Mouse (Mus musculus) kidney, embryonic 14.5 days (tissue): ENCODE measurements at regions not wholly inside any gene's neighbourhood (a gene's known extent, or its start where the extent isn't known, plus 50 kb on each side); places are given as distances from the start of the nearest gene placed in this dataset.

Experiments
- ATAC-seq: fragments of 200-750 bp; cut with Nextera tagmentation; 2 replicates; pipeline ENCODE4 v1.8.0; 2017; ENCODE audit warnings: moderate number of reproducible peaks, mild to moderate bottlenecking, moderate TSS enrichment, moderate library complexity; ENCODE audit not compliant: low FRiP score, low TSS enrichment
- H3K27ac ChIP-seq: fragments of 300-500 bp; sonication (generic); 2 replicates; pipeline ENCODE4 v1.5.1; 2014; ENCODE audit warnings: low read depth, mild to moderate bottlenecking, low read length, moderate library complexity, mixed read lengths
- H3K27me3 ChIP-seq: fragments of 300-500 bp; sonication (generic); 2 replicates; pipeline ENCODE4 v1.6.1; 2014; ENCODE audit warnings: mild to moderate bottlenecking, low read length; ENCODE audit not compliant: control insufficient read depth, insufficient read depth
- H3K36me3 ChIP-seq: fragments of 300-500 bp; sonication (generic); 2 replicates; pipeline ENCODE4 v1.6.1; 2014; ENCODE audit warnings: low read length, mixed read lengths; ENCODE audit not compliant: control insufficient read depth, insufficient read depth
- H3K4me1 ChIP-seq: fragments of 300-500 bp; sonication (generic); 2 replicates; pipeline ENCODE4 v1.6.1; 2014; ENCODE audit warnings: low read length, mixed read lengths; ENCODE audit not compliant: control insufficient read depth, insufficient read depth
- H3K4me2 ChIP-seq: fragments of 300-500 bp; sonication (generic); replicated peaks from 2 replicates; pipeline ENCODE4 v1.6.1; 2014; ENCODE audit warnings: low read depth, mild to moderate bottlenecking, low read length
- H3K4me3 ChIP-seq: fragments of 300-500 bp; sonication (generic); 2 replicates; pipeline ENCODE4 v1.5.1; 2014; ENCODE audit warnings: mild to moderate bottlenecking, low read length
- H3K9ac ChIP-seq: fragments of 300-500 bp; sonication (generic); 2 replicates; pipeline ENCODE4 v1.6.1; 2014; ENCODE audit warnings: low read depth, mild to moderate bottlenecking, low read length, moderate library complexity
- H3K9me3 ChIP-seq: fragments of 300-500 bp; sonication (generic); 2 replicates; pipeline ENCODE4 v1.6.1; 2016; ENCODE audit warnings: low read length; ENCODE audit not compliant: control insufficient read depth
- WGBS: fragments of 180-500 bp; shearing (Covaris S2); extraction: QIAGEN DNeasy Blood & Tissue Kit; methylation state at CpG from one replicate; pipeline ENCODE4 v1.1.7; 2014; 5-methylcytosine and 5-hydroxymethylcytosine counted together

DNA sequence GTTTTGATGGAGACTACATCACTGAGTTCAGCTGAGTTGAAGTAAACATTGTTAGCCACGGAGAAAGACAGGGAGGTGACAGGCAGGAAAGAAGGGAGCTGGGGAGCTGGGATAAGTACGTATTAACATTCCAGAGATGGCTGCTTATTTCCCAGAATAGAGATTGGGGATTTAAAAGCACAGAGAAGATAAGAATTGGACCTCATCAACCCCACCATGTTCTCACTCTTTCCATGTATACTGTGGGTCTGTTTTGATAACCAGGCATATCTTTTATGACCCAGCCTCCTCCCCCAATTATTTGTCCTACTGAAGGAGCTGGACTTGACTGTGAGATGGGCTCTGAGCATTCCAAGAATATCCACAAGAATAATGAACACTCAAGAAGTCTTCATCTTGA lies 61.4 kb upstream of the Cd28 start:
- no peak for ATAC-seq
- Histone ChIP-seq H3K4me2 (no peak overlapping the region), H3K4me1 (no peaks in the 10 kb centered on the region), H3K4me3 (no peak overlapping the region), H3K9me3 (no peaks in the 10 kb centered on the region), H3K27me3 (no peaks in the 10 kb centered on the region), H3K36me3 (no peaks in the 10 kb centered on the region), H3K9ac (no peak overlapping the region), H3K27ac (no peak overlapping the region)
- WGBS = 40% methylated on average over 2 of the region's 2 CpGs

DNA sequence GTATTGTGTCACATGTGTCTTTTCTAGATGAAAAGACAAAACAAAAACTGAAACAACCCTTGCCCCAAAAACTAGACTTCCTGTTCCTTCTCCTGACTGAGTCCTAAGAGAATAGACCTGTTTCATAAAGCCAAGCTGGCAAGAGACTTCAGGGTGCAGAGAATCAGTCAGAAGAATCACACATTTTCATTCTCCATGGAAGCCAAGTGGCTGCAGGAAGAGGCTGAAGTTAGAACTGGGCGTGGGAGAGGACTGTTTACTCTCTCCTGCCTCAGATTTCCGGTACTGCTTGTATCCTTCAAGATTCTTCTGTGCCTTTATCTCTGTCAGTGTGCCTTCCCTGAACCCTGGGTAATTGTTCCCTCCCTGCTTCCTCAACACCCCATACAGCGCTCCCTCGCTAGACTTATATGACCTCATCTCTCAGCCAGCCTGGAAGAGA lies 64.0 kb upstream of the Cd28 start:
- Histone ChIP-seq H3K27ac (no peak overlapping the region), H3K27me3 (no peaks in the 10 kb centered on the region), H3K4me2 (no peak overlapping the region), H3K4me1 (no peaks in the 10 kb centered on the region), H3K9me3 (no peaks in the 10 kb centered on the region), H3K4me3 (no peak overlapping the region), H3K36me3 (no peaks in the 10 kb centered on the region), H3K9ac (no peak overlapping the region)
- no peak for ATAC-seq
- 51% methylated on average over 4 of the region's 4 CpGs for WGBS

DNA sequence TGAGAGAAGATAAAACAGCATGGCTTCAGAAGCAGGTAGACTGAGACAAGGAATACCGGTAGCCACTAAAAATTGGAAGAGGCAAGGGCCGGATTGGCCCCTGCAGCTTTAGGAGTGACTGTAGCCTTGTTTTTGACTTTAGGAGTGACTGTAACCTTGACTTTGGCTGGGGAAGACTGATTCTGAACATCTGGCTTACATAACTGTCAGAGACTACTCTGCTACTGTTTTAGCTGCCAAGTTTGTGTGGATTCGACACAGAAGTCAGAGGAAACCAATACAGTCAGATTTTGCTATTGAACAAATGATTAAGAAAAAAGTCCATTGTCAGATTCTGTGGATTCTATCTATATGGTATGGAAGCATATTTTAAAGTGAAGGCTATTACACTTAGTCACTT lies 66.4 kb upstream of the Cd28 start:
- H3K27ac ChIP-seq = no peak overlapping the region
- no peak overlapping the region for H3K9ac ChIP-seq
- H3K36me3 ChIP-seq = no peaks in the 10 kb centered on the region
- ATAC-seq = no peak
- H3K9me3 ChIP-seq = no peaks in the 10 kb centered on the region
- 58% methylated on average over 3 of the region's 3 CpGs for WGBS
- H3K4me2 ChIP-seq = no peak overlapping the region
- no peaks in the 10 kb centered on the region for H3K27me3 ChIP-seq
- no peaks in the 10 kb centered on the region for H3K4me1 ChIP-seq
- no peak overlapping the region for H3K4me3 ChIP-seq

DNA sequence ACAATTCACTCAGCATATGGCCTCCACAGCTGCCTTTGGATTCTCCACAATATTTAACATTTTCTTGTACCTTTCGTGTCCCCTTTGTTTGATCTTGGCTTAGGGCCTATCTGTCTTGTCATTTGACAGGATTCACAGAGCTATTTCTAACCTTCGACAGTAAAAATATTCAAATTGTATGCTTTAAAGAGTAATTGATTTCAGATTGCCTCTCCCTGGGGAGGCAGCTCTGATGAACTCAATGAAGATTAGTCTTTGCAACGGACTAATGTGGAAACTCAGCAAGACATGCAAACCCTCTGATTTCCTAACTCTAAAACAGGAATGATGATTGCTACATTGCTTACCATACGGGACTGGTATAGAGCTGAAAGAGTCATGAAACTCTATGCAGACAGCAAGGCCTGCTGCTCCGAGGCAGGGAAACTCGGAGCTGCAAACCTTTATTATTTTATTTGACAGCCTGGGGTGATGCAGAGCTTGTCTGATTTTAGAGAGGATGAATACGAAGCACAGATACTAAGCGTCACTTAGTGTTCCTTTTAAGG lies 67.2 kb upstream of the Cd28 start:
- H3K27ac ChIP-seq = no peak overlapping the region
- no peak for ATAC-seq
- no peak overlapping the region for H3K9ac ChIP-seq
- no peaks in the 10 kb centered on the region for H3K4me1 ChIP-seq
- no peak overlapping the region for H3K4me3 ChIP-seq
- H3K27me3 ChIP-seq = no peaks in the 10 kb centered on the region
- no peaks in the 10 kb centered on the region for H3K36me3 ChIP-seq
- 79% methylated on average over 8 of the region's 8 CpGs for WGBS
- no peak overlapping the region for H3K4me2 ChIP-seq
- no peaks in the 10 kb centered on the region for H3K9me3 ChIP-seq

DNA sequence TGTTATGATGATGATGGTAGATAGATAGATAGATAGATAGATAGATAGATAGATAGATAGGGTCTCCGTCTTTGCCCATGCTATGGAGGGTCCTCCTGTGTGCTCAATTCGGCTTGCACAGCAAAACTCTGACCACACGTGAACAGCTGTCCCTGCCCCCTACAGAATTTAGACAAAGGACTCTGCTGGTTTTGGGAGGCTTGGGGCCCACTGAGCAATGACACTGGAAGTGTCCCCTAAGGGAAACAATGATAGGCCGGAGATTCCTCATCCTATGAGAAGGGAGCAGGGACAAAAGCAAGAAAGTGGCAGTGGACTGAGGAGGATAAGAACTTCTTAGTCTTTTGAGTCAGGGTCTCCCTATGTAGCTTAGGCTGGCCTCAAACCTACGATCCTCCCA lies 69.8 kb upstream of the Cd28 start:
- Histone ChIP-seq H3K9me3 (no peaks in the 10 kb centered on the region), H3K9ac (no peak overlapping the region), H3K4me3 (no peak overlapping the region), H3K36me3 (no peaks in the 10 kb centered on the region), H3K4me1 (no peaks in the 10 kb centered on the region), H3K27ac (no peak overlapping the region), H3K27me3 (no peaks in the 10 kb centered on the region), H3K4me2 (no peak overlapping the region)
- WGBS = 94% methylated on average over 5 of the region's 5 CpGs
- no peak for ATAC-seq

DNA sequence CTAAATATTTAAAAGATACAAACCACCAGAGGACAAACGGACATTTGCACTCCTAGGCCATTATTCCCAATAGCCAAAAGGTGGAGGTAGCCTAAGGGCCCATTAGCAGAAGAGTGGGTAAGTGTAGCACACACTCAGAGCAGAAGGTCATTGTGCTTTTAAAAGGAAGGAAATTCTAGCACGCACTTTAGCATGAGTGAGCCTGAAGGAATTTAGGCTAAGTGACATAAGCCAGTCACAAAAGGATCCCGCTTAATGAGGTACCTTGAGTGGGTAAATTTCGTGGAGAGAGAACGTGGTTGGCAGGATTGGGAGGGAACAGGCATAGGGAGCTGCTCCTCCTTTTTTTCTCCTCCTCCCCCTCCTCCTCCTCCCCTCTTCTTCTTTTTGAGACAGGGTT lies 70.4 kb upstream of the Cd28 start:
- no peaks in the 10 kb centered on the region for H3K27me3 ChIP-seq
- no peaks in the 10 kb centered on the region for H3K36me3 ChIP-seq
- WGBS = 61% methylated on average over 5 of the region's 5 CpGs
- H3K4me1 ChIP-seq = no peaks in the 10 kb centered on the region
- H3K27ac ChIP-seq = no peak overlapping the region
- H3K9me3 ChIP-seq = no peaks in the 10 kb centered on the region
- no peak overlapping the region for H3K4me2 ChIP-seq
- no peak for ATAC-seq
- no peak overlapping the region for H3K9ac ChIP-seq
- H3K4me3 ChIP-seq = no peak overlapping the region

DNA sequence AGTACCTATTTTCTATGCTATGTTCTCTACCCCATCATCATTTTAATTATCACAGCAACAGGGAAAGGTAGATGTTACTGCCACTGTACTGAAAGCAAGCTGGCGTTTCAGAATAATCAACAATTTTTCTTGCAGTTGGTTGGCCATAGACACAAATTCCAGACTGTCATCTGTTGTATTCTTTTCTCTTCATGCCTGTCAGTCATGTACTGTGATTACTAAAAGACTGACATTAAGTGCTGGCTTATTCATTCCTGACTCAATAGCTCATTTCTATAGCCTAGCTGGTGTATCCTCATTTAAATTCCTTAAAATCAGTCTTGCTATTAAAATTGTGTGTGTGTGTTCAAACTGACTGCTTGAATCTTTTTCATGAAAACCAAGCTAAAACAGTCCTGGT lies 71.4 kb upstream of the Cd28 start:
- no peak overlapping the region for H3K4me2 ChIP-seq
- H3K27me3 ChIP-seq = no peaks in the 10 kb centered on the region
- no peak overlapping the region for H3K9ac ChIP-seq
- no peak overlapping the region for H3K27ac ChIP-seq
- WGBS = 87% methylated on average over 1 of the region's 1 CpGs
- ATAC-seq = no peak
- H3K9me3 ChIP-seq = no peaks in the 10 kb centered on the region
- no peak overlapping the region for H3K4me3 ChIP-seq
- H3K4me1 ChIP-seq = no peaks in the 10 kb centered on the region
- H3K36me3 ChIP-seq = no peaks in the 10 kb centered on the region

DNA sequence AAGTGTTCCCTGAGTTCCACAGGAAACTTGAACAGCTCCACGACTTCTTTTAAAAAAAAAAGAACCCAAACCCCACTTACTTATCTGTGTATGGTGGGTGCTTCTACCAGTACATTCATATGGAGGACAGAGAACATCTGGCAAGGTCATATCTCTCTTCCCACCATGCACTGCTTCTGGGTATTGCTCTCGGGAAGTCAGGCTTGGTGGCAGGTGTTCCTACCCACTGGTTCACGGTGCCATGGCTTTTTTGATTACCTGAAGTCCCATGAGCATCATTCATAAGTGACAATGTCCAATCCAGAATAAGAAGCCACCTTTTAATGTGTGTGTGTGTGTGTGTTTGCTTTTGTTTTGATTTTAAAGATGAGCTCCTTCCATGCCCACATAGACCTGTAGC lies 73.8 kb upstream of the Cd28 start:
- no peaks in the 10 kb centered on the region for H3K4me1 ChIP-seq
- ATAC-seq = no peak
- H3K4me3 ChIP-seq = no peak overlapping the region
- H3K4me2 ChIP-seq = no peak overlapping the region
- 59% methylated on average over 3 of the region's 3 CpGs for WGBS
- H3K9ac ChIP-seq = no peak overlapping the region
- no peaks in the 10 kb centered on the region for H3K36me3 ChIP-seq
- H3K27ac ChIP-seq = no peak overlapping the region
- no peaks in the 10 kb centered on the region for H3K27me3 ChIP-seq
- H3K9me3 ChIP-seq = no peaks in the 10 kb centered on the region

DNA sequence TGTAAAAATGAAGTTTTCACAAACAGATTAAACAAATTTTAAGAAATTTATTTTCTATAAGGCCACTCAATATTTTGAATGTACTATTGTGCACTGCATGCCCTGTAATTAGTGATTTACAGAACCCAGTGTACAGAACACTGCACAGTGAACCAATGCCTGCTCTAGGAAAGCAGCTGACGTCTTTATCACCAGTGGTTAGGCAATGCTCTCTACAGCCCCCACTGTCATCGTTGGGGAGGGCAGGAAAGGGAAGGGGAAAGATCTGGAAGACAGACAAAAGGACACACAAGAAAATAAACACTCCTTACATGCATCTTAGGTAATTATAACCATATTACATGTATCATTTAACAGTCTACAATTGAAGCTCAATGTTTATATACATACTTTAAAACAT lies 74.4 kb upstream of the Cd28 start:
- H3K36me3 ChIP-seq = no peaks in the 10 kb centered on the region
- H3K27me3 ChIP-seq = no peaks in the 10 kb centered on the region
- no peak for ATAC-seq
- H3K4me2 ChIP-seq = no peak overlapping the region
- no peaks in the 10 kb centered on the region for H3K9me3 ChIP-seq
- no peak overlapping the region for H3K27ac ChIP-seq
- no peak overlapping the region for H3K9ac ChIP-seq
- WGBS = 44% methylated on average over 2 of the region's 2 CpGs
- H3K4me1 ChIP-seq = no peaks in the 10 kb centered on the region
- no peak overlapping the region for H3K4me3 ChIP-seq
